Mouse (Mus musculus) thymus, postnatal 0 days (tissue): ENCODE measurements at regions not wholly inside any gene's neighbourhood (a gene's known extent, or its start where the extent isn't known, plus 50 kb on each side); places are given as distances from the start of the nearest gene placed in this dataset.

Experiments
- DNase-seq: peaks from one replicate; pipeline ENCODE4 v3.0.0-alpha.2; 2015; ENCODE audit warnings: low spot score

DNA sequence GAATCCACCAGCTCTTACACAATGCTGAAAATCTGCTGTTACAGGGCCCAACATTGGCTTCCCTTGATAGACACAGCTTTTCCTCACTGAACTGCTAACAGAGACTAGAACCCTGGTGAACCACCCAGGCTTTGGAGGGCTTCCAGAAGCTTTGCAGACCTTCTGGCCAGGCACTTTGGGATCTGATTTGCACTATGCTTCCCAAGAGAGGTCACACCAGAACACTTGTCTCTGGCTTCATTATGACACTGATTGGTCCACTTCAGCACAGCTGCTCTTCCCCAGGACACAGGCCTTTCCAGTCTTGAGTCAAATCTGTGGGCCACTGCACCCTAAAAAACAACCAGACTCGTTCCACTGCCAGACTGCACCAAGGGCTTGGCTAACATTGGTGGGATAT lies 82.8 kb upstream of the Thbs1 start:
- no peak for DNase-seq

- no peak for DNase-seq
Observed at GRCm38 (mm10) chr2:118029470-118030108, 82.1 kb upstream of the Thbs1 start.

DNA sequence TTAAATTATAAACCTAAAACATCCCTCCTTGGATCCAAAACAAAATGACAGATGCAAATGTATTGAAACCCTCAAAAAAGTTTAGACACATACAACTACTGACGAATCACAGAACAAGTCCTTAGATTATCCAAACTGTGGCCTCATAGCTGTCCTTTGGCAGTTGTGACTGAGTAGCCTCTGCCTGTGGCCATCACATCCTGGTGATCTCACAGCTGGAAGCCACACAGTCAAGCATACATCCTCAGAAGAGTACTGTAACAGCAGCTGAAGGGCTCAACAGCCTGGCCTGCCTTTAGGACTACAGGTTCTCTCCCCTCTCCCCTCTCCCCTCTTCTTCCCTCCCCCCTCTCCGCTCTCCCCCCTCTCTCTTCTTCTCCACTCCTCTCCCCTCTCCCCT lies 80.0 kb upstream of the Thbs1 start:
- no peak for DNase-seq

- DNase-seq: no peak
Observed at GRCm38 (mm10) chr2:118033377-118033776, 78.3 kb upstream of the Thbs1 start.

DNA sequence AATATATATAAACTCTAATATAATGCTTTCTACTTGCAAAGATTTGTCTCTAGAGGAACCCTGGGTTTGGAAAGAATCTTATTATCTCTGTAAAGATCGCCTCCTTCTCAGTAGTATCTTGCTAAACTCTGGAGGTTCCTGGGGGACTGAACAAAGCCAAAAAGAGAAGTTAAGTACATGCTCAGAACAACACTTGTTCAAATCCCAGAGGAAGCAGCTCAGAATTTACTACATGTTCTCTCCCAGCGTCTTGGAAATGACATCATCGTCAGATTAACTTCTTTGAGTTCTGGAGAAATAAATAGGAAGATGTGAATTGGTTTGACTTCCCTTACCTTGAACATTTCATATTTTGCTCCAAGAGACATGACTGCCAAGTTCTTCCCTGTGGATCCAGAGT lies 77.7 kb upstream of the Thbs1 start:
- no peak for DNase-seq

GRCm38 (mm10) chr2:118035333-118035732 lies 76.3 kb upstream of the Thbs1 start:
- DNase-seq: no peak

DNA sequence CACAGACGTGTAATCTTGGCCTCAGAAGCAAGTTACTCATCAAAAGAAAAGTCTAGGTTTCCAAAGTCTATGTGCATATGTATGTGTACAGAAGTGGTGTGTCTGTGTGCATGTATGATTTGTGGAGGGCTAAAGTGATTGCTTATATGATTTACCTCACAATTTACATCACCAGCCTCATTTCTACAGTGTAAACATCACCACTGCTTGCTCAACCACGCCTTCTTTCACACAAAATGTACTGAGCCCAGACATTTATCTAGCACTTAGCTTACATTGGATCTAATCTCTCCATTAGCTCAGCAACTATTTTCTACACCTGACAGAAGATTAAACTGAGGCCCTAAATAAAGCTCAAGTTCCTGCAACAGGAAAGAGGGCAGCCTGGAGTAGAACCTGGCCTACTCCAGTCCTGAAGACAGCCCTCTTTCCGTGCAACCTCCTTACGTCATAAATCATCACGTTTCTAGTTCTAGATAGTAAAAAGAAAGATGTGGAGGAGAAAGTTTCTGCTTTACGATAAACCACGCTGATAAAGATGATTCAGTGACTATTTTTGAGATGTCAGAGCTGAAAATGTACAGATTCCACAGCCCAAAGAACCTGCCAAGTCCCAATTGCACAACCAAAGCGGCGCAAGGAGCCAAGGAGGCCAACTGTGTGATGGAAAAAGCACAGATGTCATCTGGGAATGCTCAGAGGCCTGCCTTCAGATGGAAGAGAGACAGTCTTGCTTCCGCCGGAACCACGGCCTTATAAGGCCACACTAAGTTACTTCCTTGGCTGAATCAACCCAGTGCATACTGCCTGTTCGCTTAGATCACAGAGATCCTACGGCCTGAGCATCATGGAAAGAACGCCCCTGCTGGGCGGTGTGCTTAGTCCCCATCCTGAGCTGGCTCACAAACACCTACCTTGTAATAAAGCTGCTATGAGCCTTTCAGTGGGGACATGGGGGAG lies 72.5 kb upstream of the Thbs1 start:
- DNase-seq: no peak

GRCm38 (mm10) chr2:118039819-118040206 lies 71.9 kb upstream of the Thbs1 start:
- DNase-seq: no peak

GRCm38 (mm10) chr2:118042380-118043055 lies 69.2 kb upstream of the Thbs1 start:
- DNase-seq: no peak

- no peak for DNase-seq
Observed at GRCm38 (mm10) chr2:118044666-118045065, 67.0 kb upstream of the Thbs1 start.

- DNase-seq: no peak
Observed at GRCm38 (mm10) chr2:118050326-118050725, 61.4 kb upstream of the Thbs1 start.

GRCm38 (mm10) chr2:118051610-118052009 lies 60.1 kb upstream of the Thbs1 start:
- DNase-seq: no peak

DNA sequence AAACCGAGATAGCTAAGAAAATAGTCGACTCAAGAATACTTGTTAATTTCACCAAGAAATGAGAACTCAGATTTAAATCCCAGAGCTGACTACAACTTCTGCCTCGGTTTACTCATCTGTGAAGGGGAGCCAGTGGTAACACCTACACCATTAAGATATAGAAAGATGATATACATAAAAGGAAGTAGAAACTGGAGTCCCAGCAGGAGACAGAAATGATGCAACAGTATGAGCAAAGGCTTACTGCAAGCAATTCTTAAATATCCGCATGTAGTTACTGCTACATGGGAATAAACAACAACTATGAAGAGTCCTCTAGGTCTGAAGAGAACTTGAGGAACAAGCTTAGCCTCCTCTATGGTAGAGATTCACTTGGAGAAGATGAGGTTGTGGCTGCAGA lies 58.2 kb upstream of the Thbs1 start:
- DNase-seq: no peak

DNA sequence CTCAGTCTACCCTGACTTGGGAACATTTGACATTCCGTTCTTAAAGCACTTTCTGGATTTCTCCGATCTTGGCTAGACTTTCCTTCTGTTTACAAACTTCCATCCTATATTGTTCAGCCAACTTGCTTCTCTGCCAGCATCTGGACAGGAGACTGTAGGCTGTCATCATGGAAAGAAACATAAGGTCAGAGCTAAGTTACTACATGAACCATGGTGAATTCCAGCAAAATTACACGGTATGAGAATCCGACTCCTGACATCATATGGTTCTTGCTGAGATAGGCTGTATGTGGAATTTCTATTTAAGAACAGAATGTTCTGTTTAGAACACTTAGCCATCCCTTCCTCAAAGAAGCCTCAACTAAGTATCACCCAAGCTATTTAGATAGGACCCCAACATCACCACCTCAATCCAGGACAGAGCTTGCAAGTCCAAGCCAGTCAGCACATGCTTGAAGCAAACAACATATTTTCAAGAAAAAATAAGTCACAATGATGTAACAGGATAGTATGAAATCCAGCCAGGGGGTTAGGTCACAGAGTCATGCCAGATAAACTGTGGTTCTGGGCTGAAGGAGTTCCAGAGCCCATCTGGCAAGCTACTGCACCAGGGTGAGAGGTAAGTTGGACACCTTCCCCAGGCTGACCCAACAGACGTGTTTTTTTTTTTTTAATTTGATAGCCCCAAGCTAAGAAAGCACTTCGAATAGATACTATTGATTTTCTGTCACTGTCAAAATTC lies 52.9 kb upstream of the Thbs1 start:
- no peak for DNase-seq

- DNase-seq: no peak
Observed at GRCm38 (mm10) chr2:118061291-118061690, 50.4 kb upstream of the Thbs1 start.
